Mouse (Mus musculus) MEL (cell line): ENCODE measurements around the gene Mmp15. TPM values are rescaled to one million over a fixed set of nuclear protein-coding genes. Genes with fewer than 3 reads are reported as not detected.

Source experiments
- DNase-seq: peaks from one replicate; pipeline ENCODE4 v3.0.0; 2011; ENCODE audit warnings: low read depth, low spot score
- H3K27ac ChIP-seq: 2 replicates; pipeline ENCODE4 v1.5.1; 2012; ENCODE audit warnings: low read depth, mild to moderate bottlenecking, control low read depth, low read length, moderate library complexity; ENCODE audit not compliant: control insufficient read depth
- H3K27me3 ChIP-seq, 2 experiments: fragments of 150-350 bp in 1 of 2; sonication (generic) in 1 of 2; 2 replicates each; pipeline ENCODE4 v1.6.1; 2012; ENCODE audit warnings: low read length in 2 of 2, mild to moderate bottlenecking in 2 of 2, improper control_type of control experiment in 1 of 2, moderate library complexity in 1 of 2; ENCODE audit not compliant: insufficient read depth in 2 of 2, control insufficient read depth in 1 of 2
- H3K36me3 ChIP-seq, 2 experiments: 2 replicates each; pipeline ENCODE4 v1.6.1; 2012 to 2014; ENCODE audit warnings: low read length in 2 of 2, improper control_type of control experiment in 1 of 2, inconsistent platforms in 1 of 2, mild to moderate bottlenecking in 1 of 2; ENCODE audit not compliant: insufficient read depth in 2 of 2, control insufficient read depth in 1 of 2
- H3K4me1 ChIP-seq, 2 experiments: fragments of 150-350 bp in 1 of 2; sonication (generic) in 1 of 2; 2 replicates each; pipeline ENCODE4 v1.6.1; 2012; ENCODE audit warnings: low read length in 2 of 2, improper control_type of control experiment in 1 of 2, mild to moderate bottlenecking in 1 of 2; ENCODE audit not compliant: insufficient read depth in 2 of 2, control insufficient read depth in 1 of 2
- H3K4me3 ChIP-seq, 2 experiments: fragments of 150-350 bp in 1 of 2; sonication (generic) in 1 of 2; 2 replicates each; pipeline ENCODE4 v1.5.1; 2012; ENCODE audit warnings: low read depth in 2 of 2, low read length in 2 of 2, mild to moderate bottlenecking in 2 of 2, moderate library complexity in 2 of 2, control low read depth in 1 of 2, improper control_type of control experiment in 1 of 2; ENCODE audit not compliant: control insufficient read depth in 1 of 2, insufficient read depth in 1 of 2
- H3K79me2 ChIP-seq: 2 replicates; pipeline ENCODE4 v1.6.1; 2012; ENCODE audit warnings: mild to moderate bottlenecking, low read length, moderate library complexity; ENCODE audit not compliant: control insufficient read depth, poor library complexity, insufficient read depth
- H3K9ac ChIP-seq: 2 replicates; pipeline ENCODE4 v1.6.1; 2012; ENCODE audit warnings: low read depth, mild to moderate bottlenecking, control low read depth, low read length, moderate library complexity; ENCODE audit not compliant: control insufficient read depth, poor library complexity, severe bottlenecking
- H3K9me3 ChIP-seq: fragments of 150-350 bp; sonication (generic); replicated peaks from 2 replicates; pipeline ENCODE4 v1.6.1; 2012; ENCODE audit warnings: mild to moderate bottlenecking, low read length, improper control_type of control experiment, moderate library complexity; ENCODE audit not compliant: insufficient read depth
- BHLHE40 ChIP-seq: IDR thresholded peaks from 2 replicates; pipeline ENCODE4 v1.6.1; 2012; ENCODE audit warnings: low read depth, mild to moderate bottlenecking, inconsistent platforms, low read length, improper control_type of control experiment, borderline replicate concordance
- CHD1 ChIP-seq: IDR thresholded peaks from 2 replicates; pipeline ENCODE4 v1.6.1; 2012; ENCODE audit warnings: low read depth, mild to moderate bottlenecking, inconsistent platforms, low read length, improper control_type of control experiment
- CHD2 ChIP-seq: IDR thresholded peaks from 2 replicates; pipeline ENCODE4 v1.6.1; 2011; ENCODE audit warnings: low read length, improper control_type of control experiment
- CTCF ChIP-seq, 3 experiments: IDR thresholded peaks in 2 of 3; conservative IDR thresholded peaks in 1 of 3; 2 replicates each; pipeline ENCODE4 v1.5.1; 2011 to 2012; ENCODE audit warnings: low read length in 3 of 3, low read depth in 2 of 3, mild to moderate bottlenecking in 2 of 3, improper control_type of control experiment in 1 of 3, inconsistent platforms in 1 of 3, mixed read lengths in 1 of 3, moderate library complexity in 1 of 3; ENCODE audit not compliant: control insufficient read depth in 1 of 3, insufficient read depth in 1 of 3, poor library complexity in 1 of 3, severe bottlenecking in 1 of 3
- E2F4 ChIP-seq: IDR thresholded peaks from 2 replicates; pipeline ENCODE4 v1.6.1; 2011; ENCODE audit warnings: low read depth, low read length, improper control_type of control experiment, borderline replicate concordance
- ELF1 ChIP-seq: IDR thresholded peaks from 2 replicates; pipeline ENCODE4 v1.6.1; 2014; ENCODE audit warnings: low read depth, mild to moderate bottlenecking, inconsistent platforms, low read length, improper control_type of control experiment, moderate library complexity
- ETS1 ChIP-seq: IDR thresholded peaks from 2 replicates; pipeline ENCODE4 v1.6.1; 2012; ENCODE audit warnings: low read depth, mild to moderate bottlenecking, inconsistent platforms, low read length, improper control_type of control experiment, moderate library complexity
- GABPA ChIP-seq: IDR thresholded peaks from 2 replicates; pipeline ENCODE4 v1.6.1; 2012; ENCODE audit warnings: low read depth, mild to moderate bottlenecking, inconsistent platforms, low read length, improper control_type of control experiment, moderate library complexity
- GATA1 ChIP-seq: IDR thresholded peaks from 2 replicates; pipeline ENCODE4 v1.6.1; 2011; ENCODE audit warnings: low read depth, low read length, improper control_type of control experiment
- MAFK ChIP-seq: IDR thresholded peaks from 2 replicates; pipeline ENCODE4 v1.6.1; 2011; ENCODE audit warnings: low read depth, mild to moderate bottlenecking, low read length, improper control_type of control experiment, borderline replicate concordance
- MXI1 ChIP-seq: IDR thresholded peaks from 2 replicates; pipeline ENCODE4 v1.6.1; 2011; ENCODE audit warnings: mild to moderate bottlenecking, low read depth, low read length, improper control_type of control experiment
- MYC ChIP-seq: IDR thresholded peaks from 2 replicates; pipeline ENCODE4 v1.6.1; 2011; ENCODE audit warnings: low read depth, mild to moderate bottlenecking, low read length, improper control_type of control experiment, moderate library complexity
- NRF1 ChIP-seq: IDR thresholded peaks from 2 replicates; pipeline ENCODE4 v1.6.1; 2014; ENCODE audit warnings: low read depth, mild to moderate bottlenecking, inconsistent platforms, low read length, improper control_type of control experiment, moderate library complexity; ENCODE audit not compliant: poor library complexity, insufficient read depth, severe bottlenecking
- POLR2A ChIP-seq, 2 experiments: IDR thresholded peaks; 2 replicates each; pipeline ENCODE4 v1.6.1; 2011 to 2012; ENCODE audit warnings: low read length in 2 of 2, mild to moderate bottlenecking in 2 of 2, control low read depth in 1 of 2, improper control_type of control experiment in 1 of 2, low read depth in 1 of 2, moderate library complexity in 1 of 2; ENCODE audit not compliant: control insufficient read depth in 1 of 2, insufficient read depth in 1 of 2, poor library complexity in 1 of 2
- POLR2AphosphoS2 ChIP-seq: IDR thresholded peaks from 2 replicates; pipeline ENCODE4 v1.6.1; 2011; ENCODE audit warnings: low read length, improper control_type of control experiment
- POLR2AphosphoS5 ChIP-seq: IDR thresholded peaks from 2 replicates; pipeline ENCODE4 v1.6.1; 2012; ENCODE audit warnings: low read depth, borderline replicate concordance, mild to moderate bottlenecking, inconsistent platforms, low read length, moderate library complexity, mixed read lengths
- RAD21 ChIP-seq: IDR thresholded peaks from 2 replicates; pipeline ENCODE4 v1.6.1; 2011; ENCODE audit warnings: mild to moderate bottlenecking, low read depth, low read length, improper control_type of control experiment
- RCOR1 ChIP-seq: IDR thresholded peaks from 2 replicates; pipeline ENCODE4 v1.6.1; 2012; ENCODE audit warnings: low read depth, mild to moderate bottlenecking, inconsistent platforms, low read length, improper control_type of control experiment
- SMC3 ChIP-seq: IDR thresholded peaks from 2 replicates; pipeline ENCODE4 v1.6.1; 2011; ENCODE audit warnings: low read depth, low read length, improper control_type of control experiment
- TBP ChIP-seq: IDR thresholded peaks from 2 replicates; pipeline ENCODE4 v1.8.0; 2011; ENCODE audit warnings: low read depth, low read length, improper control_type of control experiment
- USF2 ChIP-seq, 2 experiments: IDR thresholded peaks; 2 replicates each; pipeline ENCODE4 v1.6.1; 2011 to 2012; ENCODE audit warnings: improper control_type of control experiment in 2 of 2, low read length in 2 of 2, borderline replicate concordance in 1 of 2, inconsistent platforms in 1 of 2, low read depth in 1 of 2, mild to moderate bottlenecking in 1 of 2; ENCODE audit not compliant: insufficient read depth in 1 of 2
- ZKSCAN1 ChIP-seq: IDR thresholded peaks from 2 replicates; pipeline ENCODE4 v1.6.1; 2012; ENCODE audit warnings: low read depth, mild to moderate bottlenecking, inconsistent platforms, low read length, improper control_type of control experiment, moderate library complexity
- ZMIZ1 ChIP-seq: IDR thresholded peaks from 2 replicates; pipeline ENCODE4 v1.6.1; 2012; ENCODE audit warnings: low read depth, mild to moderate bottlenecking, inconsistent platforms, low read length, improper control_type of control experiment, moderate library complexity
- ZNF384 ChIP-seq: IDR thresholded peaks from 2 replicates; pipeline ENCODE4 v1.6.1; 2012; ENCODE audit warnings: low read depth, mild to moderate bottlenecking, inconsistent platforms, low read length, improper control_type of control experiment
- polyA plus RNA-seq, 2 experiments: library from polyadenylated mRNA; stranded (reverse) in 1 of 2; unstranded in 1 of 2; fragments of >175 nt in 1 of 2; fragments of >200 nt in 1 of 2; gene quantifications; 2 replicates each; pipeline versions ENCODE4 v1.2.1 to v1.2.4; 2012; ENCODE audit warnings: low replicate concordance in 2 of 2, low read depth in 1 of 2; ENCODE audit not compliant: insufficient read length in 2 of 2, insufficient read depth in 1 of 2, missing spikeins in 1 of 2
- total RNA-seq: library from RNA; depleted of rRNA; stranded (reverse); fragments of 300-350 nt; gene quantifications from 2 replicates; pipeline ENCODE4 v1.2.3, GENCODE M21; 2012

Mmp15 gene
- total and polyA plus RNA-seq, 3 experiments = 0.01 TPM; not detected in 2

DNA sequence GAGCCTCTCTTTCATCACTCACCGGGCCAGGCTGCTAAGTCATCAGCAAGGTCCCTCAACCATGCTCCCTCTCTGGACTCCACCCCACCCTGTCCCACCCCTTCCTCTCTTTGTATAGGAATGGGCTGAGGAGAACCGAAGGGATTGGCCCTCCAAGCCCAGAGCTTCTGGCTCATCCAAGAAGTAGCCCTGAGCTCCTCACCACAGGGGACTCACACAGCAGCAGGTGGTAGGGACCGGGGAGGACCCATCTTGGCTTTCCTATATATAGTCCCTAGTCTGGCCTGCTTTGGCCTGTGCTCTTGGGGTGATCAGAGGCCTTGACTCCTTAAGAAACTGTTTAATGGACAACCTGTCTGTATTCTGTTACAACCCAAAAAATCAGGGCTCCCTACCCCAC, 22.4 kb downstream of the Mmp15 start:
- Histone ChIP-seq H3K27ac (no peak overlapping the region), H3K9me3 (no peaks in the 10 kb centered on the region), H3K4me1 (no peaks in the 10 kb centered on the region), H3K4me3 (no peak overlapping the region), H3K9ac (no peak overlapping the region), H3K36me3 (no peaks in the 10 kb centered on the region), H3K79me2 (no peaks in the 10 kb centered on the region), H3K27me3 (peaks cover 0 to 2% of the 10 kb centered on the region in 2 experiments; a peak in 2 of 4 replicates)
- DNase-seq = no peak
- TF ChIP-seq ELF1 (no peak), CHD1 (no peak), SMC3 (no peak), TBP (no peak), NRF1 (no peak), GABPA (no peak), ZNF384 (no peak), ZKSCAN1 (no peak), POLR2AphosphoS5 (no peak), USF2 (IDR thresholded peaks at IDR 0.05; ENCODE audit: borderline replicate concordance in 1 of 2, insufficient read depth in 1 of 2, low read depth in 1 of 2, low read length in 2 of 2) (no peak), ZMIZ1 (no peak), E2F4 (no peak), MYC (no peak), CTCF (IDR thresholded peaks at IDR 0.05 in 2 of 3, conservative IDR thresholded peaks at IDR 0.05 in 1 of 3; ENCODE audit: control insufficient read depth in 1 of 3, insufficient read depth in 1 of 3, low read depth in 2 of 3, low read length in 3 of 3, poor library complexity in 1 of 3, severe bottlenecking in 1 of 3) (no peak), POLR2A (IDR thresholded peaks at IDR 0.05; ENCODE audit: control insufficient read depth in 1 of 2, insufficient read depth in 1 of 2, low read depth in 1 of 2, low read length in 2 of 2, poor library complexity in 1 of 2) (no peak), MXI1 (no peak), RCOR1 (no peak), RAD21 (no peak), POLR2AphosphoS2 (no peak)

DNA sequence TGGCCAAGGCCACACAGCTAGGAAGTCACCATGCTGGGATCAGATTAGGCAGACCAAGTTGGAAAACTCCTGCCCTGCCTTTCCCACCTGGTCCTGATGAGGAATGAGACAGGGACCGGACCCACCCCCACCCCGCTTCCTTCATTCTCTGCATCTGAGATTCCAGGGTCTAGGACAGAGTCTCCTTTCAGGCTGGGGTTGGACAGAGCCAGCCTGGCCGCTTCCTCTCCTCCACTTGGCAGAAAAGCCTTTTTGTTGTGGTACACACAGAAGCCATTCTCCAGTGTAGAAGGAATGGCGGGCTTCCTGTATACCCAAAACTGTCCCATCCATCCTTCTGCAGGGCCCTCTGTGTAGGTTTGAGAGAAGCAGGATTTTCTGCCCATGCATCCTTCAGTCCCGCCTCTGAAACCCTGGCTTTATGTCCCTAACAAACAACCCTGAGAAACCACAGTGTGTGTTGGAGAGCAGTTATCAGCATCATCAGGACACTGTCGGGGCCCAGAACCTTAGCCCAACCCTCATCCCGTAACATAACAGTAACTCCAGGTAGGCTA, 23.4 kb downstream of the Mmp15 start:
- DNase-seq = no peak
- H3K36me3 ChIP-seq = no peaks in the 10 kb centered on the region

More for the DNA sequence above, 23.4 kb downstream of the Mmp15 start:
- Histone ChIP-seq H3K27me3 (peaks cover 0 to 2% of the 10 kb centered on the region in 2 experiments; a peak in 2 of 4 replicates), H3K9ac (no peak overlapping the region), H3K79me2 (no peaks in the 10 kb centered on the region), H3K9me3 (no peaks in the 10 kb centered on the region), H3K4me3 (no peak overlapping the region), H3K27ac (no peak overlapping the region), H3K4me1 (no peaks in the 10 kb centered on the region)
- TF ChIP-seq BHLHE40 = no peak
- no peak for TF ChIP-seq NRF1
- TF ChIP-seq CHD2 = no peak
- TF ChIP-seq USF2 (IDR thresholded peaks at IDR 0.05; ENCODE audit: borderline replicate concordance in 1 of 2, insufficient read depth in 1 of 2, low read depth in 1 of 2, low read length in 2 of 2) = no peak
- TF ChIP-seq POLR2A (IDR thresholded peaks at IDR 0.05; ENCODE audit: control insufficient read depth in 1 of 2, insufficient read depth in 1 of 2, low read depth in 1 of 2, low read length in 2 of 2, poor library complexity in 1 of 2) = no peak
- no peak for TF ChIP-seq GATA1
- TF ChIP-seq CHD1 = no peak
- no peak for TF ChIP-seq ETS1
- no peak for TF ChIP-seq MAFK
